Mouse (Mus musculus) olfactory bulb, adult 2 months (tissue): ENCODE results near the gene Taar9. TPM values are rescaled to one million over a fixed set of nuclear protein-coding genes. Genes with fewer than 3 reads are reported as not detected.
"Not testable (repeated sequence)": the region's sequence is repeated elsewhere in the genome, so short reads cannot be mapped to it uniquely, and the experiment has no call there.

ENCODE experiments used
- H3K27ac ChIP-seq: fragments of 200-500 bp; 2 replicates; pipeline ENCODE4 v1.5.1; 2012; ENCODE audit warnings: low read depth, low read length; ENCODE audit not compliant: insufficient read depth
- H3K4me1 ChIP-seq: fragments of 200-500 bp; 2 replicates; pipeline ENCODE4 v1.6.1; 2012; ENCODE audit warnings: low read length; ENCODE audit not compliant: control insufficient read depth, insufficient read depth
- H3K4me3 ChIP-seq: fragments of 200-500 bp; 2 replicates; pipeline ENCODE4 v1.5.1; 2012; ENCODE audit warnings: mild to moderate bottlenecking, low read depth, low read length, moderate library complexity; ENCODE audit not compliant: insufficient read depth
- CTCF ChIP-seq: fragments of 200-500 bp; IDR thresholded peaks from 2 replicates; pipeline ENCODE4 v1.5.1; 2012; ENCODE audit warnings: low read depth, mild to moderate bottlenecking, low read length, moderate library complexity; ENCODE audit not compliant: insufficient read depth
- POLR2A ChIP-seq: fragments of 200-500 bp; IDR thresholded peaks from 2 replicates; pipeline ENCODE4 v1.6.1; 2012; ENCODE audit warnings: mild to moderate bottlenecking, low read depth, low read length, moderate library complexity; ENCODE audit not compliant: insufficient read depth
- WGBS: fragments of 180-500 bp; shearing (Covaris S2); methylation state at CpG from one replicate; pipeline ENCODE4 v1.1.7; 2018; 5-methylcytosine and 5-hydroxymethylcytosine counted together
- polyA plus RNA-seq: library from polyadenylated mRNA; stranded (reverse); fragments of >200 nt; gene quantifications from 2 replicates; pipeline ENCODE4 v1.2.4, GENCODE M21; 2012; ENCODE audit warnings: low replicate concordance; ENCODE audit not compliant: missing spikeins, insufficient read depth, insufficient read length

Taar9 gene
- polyA plus RNA-seq, 1 experiment = not detected

DNA sequence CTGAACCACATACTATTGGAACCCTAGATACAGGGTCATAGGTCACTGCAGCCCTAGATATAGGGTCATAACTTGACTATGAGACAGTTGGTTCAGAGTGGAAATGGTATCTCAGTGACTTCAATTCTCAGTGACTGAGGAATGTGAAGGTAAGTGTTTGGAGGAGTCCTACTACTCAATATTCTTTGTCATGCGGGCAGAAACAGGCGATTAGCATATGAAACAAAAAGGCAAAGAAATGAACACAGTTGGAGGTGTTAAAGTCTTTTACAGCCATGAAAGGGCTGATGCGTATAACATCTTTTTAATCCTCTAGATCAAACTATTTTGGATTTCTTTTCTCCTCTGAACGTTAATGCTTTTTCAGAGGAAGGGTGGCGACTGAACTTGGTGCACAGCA is 23.4 kb downstream of the Taar9 start:
- TF ChIP-seq CTCF (no peak), POLR2A (no peak)
- WGBS = 58% methylated on average over 5 of the region's 5 CpGs
- Histone ChIP-seq H3K27ac (no peak overlapping the region), H3K4me1 (no peaks in the 10 kb centered on the region), H3K4me3 (no peak overlapping the region)

- no peak overlapping the region for H3K27ac ChIP-seq
- 53% methylated on average over 3 of the region's 3 CpGs for WGBS
- H3K4me3 ChIP-seq = no peak overlapping the region
- H3K4me1 ChIP-seq = no peaks in the 10 kb centered on the region
- TF ChIP-seq CTCF (no peak), POLR2A (no peak)
These were observed 29.2 kb downstream of the Taar9 start for GRCm38 (mm10) chr10:24080166-24080565.

- WGBS = 89% methylated on average over 2 of the region's 4 CpGs
- H3K27ac ChIP-seq, H3K4me1 ChIP-seq, H3K4me3 ChIP-seq: not testable (repeated sequence)
These were observed 33.1 kb downstream of the Taar9 start, which contains the start of gene Taar8a for GRCm38 (mm10) chr10:24076200-24076599. Gene Taar8a, plus strand, starts transcription at chr10:24076500.

GRCm38 (mm10) chr10:24074751-24075150 is 34.6 kb downstream of the Taar9 start:
- not testable (repeated sequence) for H3K4me1 ChIP-seq, H3K27ac ChIP-seq, H3K4me3 ChIP-seq
- WGBS = 58% methylated on average over 2 of the region's 2 CpGs

DNA sequence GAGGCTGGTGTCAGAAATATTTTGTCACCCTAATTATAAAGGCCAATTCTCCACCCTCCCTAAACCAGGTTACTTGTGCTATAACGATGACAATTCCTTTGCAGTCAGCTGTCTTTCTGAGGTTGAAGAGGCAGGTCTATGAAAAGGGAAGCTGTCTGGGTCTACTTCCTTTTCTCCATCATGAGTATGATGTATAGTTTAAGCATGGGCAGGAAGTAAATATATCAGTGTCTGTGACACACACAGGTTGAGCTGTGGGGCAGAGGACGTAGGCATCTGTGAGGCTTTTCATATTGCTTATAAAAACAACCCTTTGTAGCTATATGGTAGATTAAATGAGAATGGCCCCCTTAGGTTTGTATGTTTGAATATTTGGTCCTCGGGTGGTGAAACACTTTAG is 50.3 kb downstream of the Taar9 start:
- Histone ChIP-seq H3K4me1 (no peaks in the 10 kb centered on the region), H3K27ac (no peak overlapping the region), H3K4me3 (no peak overlapping the region)
- TF ChIP-seq CTCF (no peak), POLR2A (no peak)
- 89% methylated on average over 3 of the region's 3 CpGs for WGBS

Other genes with a start within 250 kb of the Taar9 start
- not detected in 2 replicates for gene Vnn1, start 214.8 kb downstream of the Taar9 start, polyA plus RNA-seq
- gene Taar1, start 189.2 kb downstream of the Taar9 start, polyA plus RNA-seq = not detected in 2 replicates
- gene Taar2, start 171.0 kb downstream of the Taar9 start, polyA plus RNA-seq = not detected in 2 replicates
- not detected in 2 replicates for gene Taar3, start 160.0 kb downstream of the Taar9 start, polyA plus RNA-seq
- not detected in 2 replicates for gene Taar4, start 149.0 kb downstream of the Taar9 start, polyA plus RNA-seq
- gene Taar5, start 138.8 kb downstream of the Taar9 start, polyA plus RNA-seq = not detected in 2 replicates
- not detected in 2 replicates for gene Taar6, start 123.9 kb downstream of the Taar9 start, polyA plus RNA-seq
- not detected in 2 replicates for gene Taar7a, start 116.1 kb downstream of the Taar9 start, polyA plus RNA-seq
- gene Taar7b, start 109.6 kb downstream of the Taar9 start, polyA plus RNA-seq = not detected in 2 replicates
- gene Taar7d, start 82.3 kb downstream of the Taar9 start, polyA plus RNA-seq = not detected in 2 replicates
- gene Taar7e, start 71.9 kb downstream of the Taar9 start, polyA plus RNA-seq = not detected in 2 replicates
- not detected in 2 replicates for gene Taar7f, start 60.0 kb downstream of the Taar9 start, polyA plus RNA-seq
- not detected in 2 replicates for gene Taar8a, start 33.0 kb downstream of the Taar9 start, polyA plus RNA-seq
- not detected in 2 replicates for gene Taar8b, start 17.2 kb downstream of the Taar9 start, polyA plus RNA-seq
- gene Taar8c, start 7.6 kb downstream of the Taar9 start, polyA plus RNA-seq = not detected in 2 replicates
- gene Stx7, start 39.8 kb upstream of the Taar9 start, polyA plus RNA-seq = not detected in 2 replicates
- not detected in 2 replicates for gene Moxd1, start 114.0 kb upstream of the Taar9 start, polyA plus RNA-seq